Mouse (Mus musculus): ENCODE data around the gene Fuk. TPM values are rescaled to one million over a fixed set of nuclear protein-coding genes. Genes with fewer than 3 reads are reported as not detected.
A peak's percentile ranks its signal among the peaks of the same experiment; 100 is the strongest.

The Fuk gene
- polyA plus RNA-seq, 1 experiment from 2014 or later = 2.2 TPM

DNA sequence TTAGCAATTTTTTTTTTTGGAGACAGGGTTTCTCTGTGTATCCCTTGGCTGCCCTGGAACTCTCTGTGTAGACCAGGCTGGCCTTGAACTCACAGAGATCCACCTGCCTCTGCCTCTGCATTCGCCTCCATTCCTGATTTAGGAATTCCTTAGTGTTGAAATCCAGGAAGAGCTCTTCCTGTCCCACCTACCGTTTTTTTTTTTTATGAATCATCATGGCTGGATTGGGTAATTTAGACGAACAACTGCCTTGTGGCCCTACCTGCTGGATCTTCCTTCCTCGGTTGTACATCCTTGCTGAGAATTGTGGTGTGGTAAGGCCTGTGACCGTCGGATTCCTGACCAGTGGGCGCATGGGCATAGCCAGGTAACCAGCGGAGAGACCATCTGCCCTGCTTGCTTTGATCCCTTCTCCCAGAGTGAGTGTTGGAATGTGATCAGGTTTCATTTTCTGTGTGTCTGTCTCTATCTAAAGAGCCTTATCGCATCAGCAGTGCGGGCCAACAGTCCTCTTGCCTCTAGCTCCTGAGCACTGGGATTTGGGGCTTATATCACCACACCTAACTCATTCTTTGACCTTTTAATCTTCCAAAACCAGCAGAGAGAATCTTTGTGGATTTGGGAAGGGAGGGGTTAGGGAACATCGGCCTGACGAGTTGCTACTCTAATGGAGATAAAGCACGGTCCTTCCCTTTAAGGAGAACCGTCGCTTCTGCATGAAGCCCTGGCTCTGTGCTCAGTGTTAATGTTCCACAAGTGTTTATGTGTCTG, 38.6 kb upstream of the Fuk start:
- WGBS (ENCODE audit: insufficient replicate concordance) = 70% methylated on average over 15 of the region's 15 CpGs
- H3K9ac ChIP-seq (replicated peaks) = no peak overlapping the region
- H3K4me1 ChIP-seq (ENCODE audit: insufficient read depth) = peaks cover 22% of the 10 kb centered on the region
- peak overlapping the region; percentile 44; the same call in 1 of the 2 replicates for H3K27ac ChIP-seq (ENCODE audit: low read depth)
- H3K27me3 ChIP-seq (ENCODE audit: insufficient read depth, low read length) = no peaks in the 10 kb centered on the region
- no peaks in the 10 kb centered on the region for H3K9me3 ChIP-seq (ENCODE audit: low read length)
- no peak overlapping the region for H3K4me2 ChIP-seq (ENCODE audit: low read depth, low read length)
- 0 out of 2 replicates have a peak, but pooled peaks cover 3% of the 10 kb centered on the region for H3K36me3 ChIP-seq (replicated peaks; ENCODE audit: insufficient read depth, low read length)
- H3K4me3 ChIP-seq (ENCODE audit: low read depth, low read length) = no peak overlapping the region
- no peak for ATAC-seq
- DNase-seq = no peak
- no peak for TF ChIP-seq EP300 (IDR thresholded peaks at IDR 0.05; ENCODE audit: low read depth)
- TF ChIP-seq CTCF (IDR thresholded peaks at IDR 0.05; ENCODE audit: low read depth) = no peak

DNA sequence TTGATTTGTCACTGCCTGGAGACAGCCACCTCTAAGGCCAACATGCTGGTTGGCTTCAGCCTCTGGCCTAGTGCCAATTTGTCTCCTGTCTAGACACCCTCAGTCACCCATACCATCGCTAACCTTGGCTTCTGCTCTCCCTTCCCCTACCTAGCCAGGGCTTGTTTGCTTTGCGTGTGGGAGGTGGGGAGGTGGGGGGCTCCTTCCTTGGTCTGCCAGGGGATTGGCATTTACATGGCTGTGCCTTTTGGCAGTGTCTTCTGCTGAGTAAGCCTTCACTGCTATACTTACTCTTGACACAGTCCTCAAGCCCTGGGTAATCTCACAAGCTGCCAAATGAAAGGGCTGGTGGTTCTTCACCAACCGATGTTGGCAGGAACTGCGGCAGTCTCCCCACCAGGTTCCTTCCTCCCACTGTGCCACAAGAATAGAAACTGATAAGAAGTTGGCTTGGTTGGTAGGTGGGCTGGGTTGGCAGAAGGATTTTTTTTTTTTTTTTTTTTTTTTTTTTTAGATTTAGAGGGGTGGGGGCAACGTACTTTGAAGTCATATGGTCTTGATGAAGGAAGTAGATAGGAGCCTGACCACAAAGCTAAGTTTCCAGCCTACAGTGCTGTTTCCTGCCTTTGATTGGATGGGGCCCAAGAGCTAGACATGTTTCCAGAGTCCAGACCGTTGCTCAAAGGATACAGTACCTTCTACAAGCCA, 36.7 kb upstream of the Fuk start:
- Histone ChIP-seq H3K4me2 (ENCODE audit: low read depth, low read length) (0 out of 2 replicates have a peak overlapping the region, but pooled peaks have one; percentile 2), H3K9ac (replicated peaks) (no peak overlapping the region), H3K36me3 (replicated peaks; ENCODE audit: insufficient read depth, low read length) (0 out of 2 replicates have a peak, but pooled peaks cover 3% of the 10 kb centered on the region), H3K4me1 (ENCODE audit: insufficient read depth) (peaks cover 22% of the 10 kb centered on the region), H3K4me3 (ENCODE audit: low read depth, low read length) (no peak overlapping the region), H3K9me3 (ENCODE audit: low read length) (no peaks in the 10 kb centered on the region), H3K27ac (ENCODE audit: low read depth) (0 out of 2 replicates have a peak overlapping the region, but pooled peaks have one; percentile 55), H3K27me3 (ENCODE audit: insufficient read depth, low read length) (no peaks in the 10 kb centered on the region)
- 12% methylated on average over 6 of the region's 6 CpGs for WGBS (ENCODE audit: insufficient replicate concordance)
- peak; percentile 61 for DNase-seq
- ATAC-seq = peak; percentile 69; the same call in 1 of the 2 replicates
- TF ChIP-seq EP300 (IDR thresholded peaks at IDR 0.05; ENCODE audit: low read depth) = no peak
- no peak for TF ChIP-seq CTCF (IDR thresholded peaks at IDR 0.05; ENCODE audit: low read depth)

DNA sequence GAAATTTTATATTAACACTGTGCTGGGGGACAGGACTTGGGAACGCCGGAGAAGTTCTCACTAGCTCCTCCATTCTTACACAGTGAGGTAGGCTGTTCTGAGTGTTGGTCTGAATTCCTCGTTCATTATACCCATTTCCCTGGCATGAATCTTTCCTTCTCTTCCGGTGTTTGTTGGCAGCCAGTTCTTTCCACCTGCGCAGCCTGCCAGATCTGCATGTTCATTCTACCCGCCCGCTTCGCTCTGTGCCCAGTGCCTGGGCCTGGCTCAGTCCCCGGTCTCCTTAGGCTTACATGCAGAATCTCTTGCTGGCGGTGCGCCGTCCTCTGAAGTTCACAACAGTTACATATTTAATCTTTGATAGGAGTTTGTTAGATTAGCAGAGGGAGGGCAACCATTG, 33.9 kb upstream of the Fuk start:
- H3K9me3 ChIP-seq (ENCODE audit: low read length) = no peaks in the 10 kb centered on the region
- H3K4me3 ChIP-seq (ENCODE audit: low read depth, low read length) = no peak overlapping the region
- no peak for DNase-seq
- H3K4me1 ChIP-seq (ENCODE audit: insufficient read depth) = peaks cover 40% of the 10 kb centered on the region
- H3K27me3 ChIP-seq (ENCODE audit: insufficient read depth, low read length) = no peaks in the 10 kb centered on the region
- 0 out of 2 replicates have a peak, but pooled peaks cover 3% of the 10 kb centered on the region for H3K36me3 ChIP-seq (replicated peaks; ENCODE audit: insufficient read depth, low read length)
- 84% methylated on average over 12 of the region's 12 CpGs for WGBS (ENCODE audit: insufficient replicate concordance)
- ATAC-seq = no peak
- no peak overlapping the region for H3K4me2 ChIP-seq (ENCODE audit: low read depth, low read length)
- TF ChIP-seq CTCF (IDR thresholded peaks at IDR 0.05; ENCODE audit: low read depth) (no peak), EP300 (IDR thresholded peaks at IDR 0.05; ENCODE audit: low read depth) (no peak)
- no peak overlapping the region for H3K27ac ChIP-seq (ENCODE audit: low read depth)
- H3K9ac ChIP-seq (replicated peaks) = no peak overlapping the region

DNA sequence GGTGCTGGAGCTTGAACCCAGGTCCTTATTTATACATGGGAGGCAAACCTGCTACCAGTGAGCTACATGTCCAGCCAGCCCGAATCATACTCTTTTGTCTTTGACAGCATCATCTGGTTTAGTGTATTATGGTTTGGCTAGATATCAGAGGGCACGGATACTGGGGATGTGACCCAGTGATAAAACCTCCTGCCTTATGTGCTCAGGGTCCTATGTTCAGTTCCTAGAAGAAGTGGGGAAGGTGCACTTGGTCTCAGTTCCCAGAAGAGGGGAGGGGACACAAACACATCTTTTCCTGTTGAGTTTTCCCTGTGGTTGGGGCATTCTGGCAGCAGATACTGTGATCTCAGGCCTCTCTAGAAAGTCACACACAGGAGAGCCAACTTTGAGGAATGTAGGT, 31.0 kb upstream of the Fuk start:
- DNase-seq (no peak), ATAC-seq (no peak)
- Histone ChIP-seq H3K36me3 (replicated peaks; ENCODE audit: insufficient read depth, low read length) (0 out of 2 replicates have a peak, but pooled peaks cover 7% of the 10 kb centered on the region), H3K4me3 (ENCODE audit: low read depth, low read length) (no peak overlapping the region), H3K4me1 (ENCODE audit: insufficient read depth) (peaks cover 42% of the 10 kb centered on the region), H3K27me3 (ENCODE audit: insufficient read depth, low read length) (no peaks in the 10 kb centered on the region), H3K9me3 (ENCODE audit: low read length) (no peaks in the 10 kb centered on the region), H3K4me2 (ENCODE audit: low read depth, low read length) (peak overlapping the region; percentile 60), H3K9ac (replicated peaks) (no peak overlapping the region), H3K27ac (ENCODE audit: low read depth) (peak overlapping the region; percentile 1; the same call in 1 of the 2 replicates)
- 51% methylated on average over 2 of the region's 2 CpGs for WGBS (ENCODE audit: insufficient replicate concordance)
- TF ChIP-seq CTCF (IDR thresholded peaks at IDR 0.05; ENCODE audit: low read depth) (no peak), EP300 (IDR thresholded peaks at IDR 0.05; ENCODE audit: low read depth) (peak; percentile 65; the same call in 1 of the 2 replicates)

DNA sequence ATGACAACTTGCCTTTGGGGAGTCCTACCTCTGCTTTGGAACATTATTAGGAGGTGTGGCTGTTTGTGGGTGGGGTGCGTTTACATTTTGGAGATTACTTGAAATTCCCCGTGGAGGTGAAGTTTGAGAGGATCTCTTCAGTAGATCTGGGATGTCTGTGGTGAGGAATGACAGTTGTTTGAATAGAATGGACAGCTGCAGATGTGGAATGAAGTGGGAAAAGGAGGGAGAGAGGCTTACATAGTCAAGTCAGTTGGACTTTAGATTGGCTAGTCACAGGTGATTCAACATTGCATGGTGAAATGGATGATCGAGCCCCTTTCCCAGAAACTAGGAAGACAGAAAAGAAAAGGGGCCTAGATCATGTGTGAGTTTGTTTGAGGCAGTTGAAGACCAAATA, 30.2 kb upstream of the Fuk start:
- H3K4me3 ChIP-seq (ENCODE audit: low read depth, low read length) = no peak overlapping the region

More for the DNA sequence above, 30.2 kb upstream of the Fuk start:
- peak overlapping the region; percentile 69; the same call in 1 of the 2 replicates for H3K27ac ChIP-seq (ENCODE audit: low read depth)
- WGBS (ENCODE audit: insufficient replicate concordance) = 47% methylated on average over 3 of the region's 3 CpGs
- H3K4me2 ChIP-seq (ENCODE audit: low read depth, low read length) = peak overlapping the region; percentile 60
- no peak for DNase-seq
- H3K36me3 ChIP-seq (replicated peaks; ENCODE audit: insufficient read depth, low read length) = 0 out of 2 replicates have a peak, but pooled peaks cover 6% of the 10 kb centered on the region
- no peak for TF ChIP-seq EP300 (IDR thresholded peaks at IDR 0.05; ENCODE audit: low read depth)
- TF ChIP-seq CTCF (IDR thresholded peaks at IDR 0.05; ENCODE audit: low read depth) = no peak
- no peak overlapping the region for H3K9ac ChIP-seq (replicated peaks)
- H3K4me1 ChIP-seq (ENCODE audit: insufficient read depth) = peaks cover 47% of the 10 kb centered on the region
- H3K27me3 ChIP-seq (ENCODE audit: insufficient read depth, low read length) = no peaks in the 10 kb centered on the region
- ATAC-seq = no peak
- no peaks in the 10 kb centered on the region for H3K9me3 ChIP-seq (ENCODE audit: low read length)

Data from liver, postnatal 0 days (tissue).